Mouse (Mus musculus) 3T3-L1 (cell line): ENCODE data around the gene Casp12.

Experiments used
- DNase-seq: peaks from one replicate; pipeline ENCODE4 v3.0.0-alpha.2; 2015; ENCODE audit warnings: low read depth, low spot score

Gene Casp12

GRCm38 (mm10) chr9:5345291-5345898, at the start of gene Casp12:
Gene Casp12, plus strand, starts transcription at chr9:5345430.
- DNase-seq: peak; percentile 88

GRCm38 (mm10) chr9:5296354-5297237, 48.6 kb upstream of the Casp12 start:
- no peak for DNase-seq

GRCm38 (mm10) chr9:5298329-5299131, 46.7 kb upstream of the Casp12 start, which contains the start of gene Casp1:
Gene Casp1, plus strand, starts transcription at chr9:5298517.
- no peak for DNase-seq

GRCm38 (mm10) chr9:5299132-5299381, 46.2 kb upstream of the Casp12 start:
- no peak for DNase-seq

- peak; percentile 86 for DNase-seq
Observed at GRCm38 (mm10) chr9:5308561-5308960, 36.7 kb upstream of the Casp12 start, which contains the start of gene Casp4. Gene Casp4, plus strand, starts transcription at chr9:5308828.

GRCm38 (mm10) chr9:5310112-5310511, 35.1 kb upstream of the Casp12 start:
- no peak for DNase-seq

- DNase-seq: peak; percentile 60
Observed at GRCm38 (mm10) chr9:5311435-5311834, 33.8 kb upstream of the Casp12 start.

GRCm38 (mm10) chr9:5328204-5328603, 17.0 kb upstream of the Casp12 start:
- no peak for DNase-seq

GRCm38 (mm10) chr9:5332441-5332840, 12.8 kb upstream of the Casp12 start:
- no peak for DNase-seq

- DNase-seq: no peak
Observed at GRCm38 (mm10) chr9:5333422-5333821, 11.8 kb upstream of the Casp12 start.

- no peak for DNase-seq
Observed at GRCm38 (mm10) chr9:5343092-5343491, 2.1 kb upstream of the Casp12 start.

- no peak for DNase-seq
Observed at GRCm38 (mm10) chr9:5344090-5344489, 1.1 kb upstream of the Casp12 start.

- no peak for DNase-seq
Observed at GRCm38 (mm10) chr9:5347381-5347780, 2.2 kb downstream of the Casp12 start.

- peak; percentile 15 for DNase-seq
Observed at GRCm38 (mm10) chr9:5353673-5354072, 8.4 kb downstream of the Casp12 start.

GRCm38 (mm10) chr9:5356801-5357200, 11.6 kb downstream of the Casp12 start:
- peak; percentile 82 for DNase-seq

GRCm38 (mm10) chr9:5393561-5393960, 48.3 kb downstream of the Casp12 start:
- DNase-seq: peak; percentile 26

- peak; percentile 81 for DNase-seq
Observed at GRCm38 (mm10) chr9:5395861-5396260, 50.6 kb downstream of the Casp12 start.

GRCm38 (mm10) chr9:5410988-5411568, 65.8 kb downstream of the Casp12 start:
- no peak for DNase-seq

GRCm38 (mm10) chr9:5412446-5413111, 67.3 kb downstream of the Casp12 start:
- DNase-seq: no peak

- DNase-seq: no peak
Observed at GRCm38 (mm10) chr9:5417871-5418270, 72.6 kb downstream of the Casp12 start.
